Mouse (Mus musculus) gastrocnemius, postnatal 36 days (tissue): ENCODE measurements around the gene Lrmda. TPM values are rescaled to one million over a fixed set of nuclear protein-coding genes. Genes with fewer than 3 reads are reported as not detected.

ENCODE experiments used
- DNase-seq, 2 experiments: peaks; one replicate each; pipeline ENCODE4 v3.0.0; 2022
- intact Hi-C: fragments of 180-260 bp; cut with DNase I; formaldehyde crosslinking; loops from one replicate; pipeline ENCODE4 v1.15.1; 2025
- total RNA-seq, 2 experiments: library from RNA; stranded (reverse); gene quantifications; 2 replicates each; pipeline ENCODE4 v1.2.3; 2021

Lrmda gene
- total RNA-seq, 2 experiments from 2014 or later, result 1.7 to 2.8 TPM

- DNase-seq, result no peak
Observed at GRCm38 (mm10) chr14:22144014-22144413, 124.5 kb downstream of the Lrmda start.

GRCm38 (mm10) chr14:22145863-22146262 is 126.4 kb downstream of the Lrmda start:
- intact Hi-C loops, result no loop called here
- DNase-seq, result no peak

More at GRCm38 (mm10) chr14:22144014-22144413, 124.5 kb downstream of the Lrmda start:
- intact Hi-C loops, result no loop called here

GRCm38 (mm10) chr14:22146508-22147044 is 127.1 kb downstream of the Lrmda start:
- intact Hi-C loops, result no loop called here
- DNase-seq, result no peak

DNA sequence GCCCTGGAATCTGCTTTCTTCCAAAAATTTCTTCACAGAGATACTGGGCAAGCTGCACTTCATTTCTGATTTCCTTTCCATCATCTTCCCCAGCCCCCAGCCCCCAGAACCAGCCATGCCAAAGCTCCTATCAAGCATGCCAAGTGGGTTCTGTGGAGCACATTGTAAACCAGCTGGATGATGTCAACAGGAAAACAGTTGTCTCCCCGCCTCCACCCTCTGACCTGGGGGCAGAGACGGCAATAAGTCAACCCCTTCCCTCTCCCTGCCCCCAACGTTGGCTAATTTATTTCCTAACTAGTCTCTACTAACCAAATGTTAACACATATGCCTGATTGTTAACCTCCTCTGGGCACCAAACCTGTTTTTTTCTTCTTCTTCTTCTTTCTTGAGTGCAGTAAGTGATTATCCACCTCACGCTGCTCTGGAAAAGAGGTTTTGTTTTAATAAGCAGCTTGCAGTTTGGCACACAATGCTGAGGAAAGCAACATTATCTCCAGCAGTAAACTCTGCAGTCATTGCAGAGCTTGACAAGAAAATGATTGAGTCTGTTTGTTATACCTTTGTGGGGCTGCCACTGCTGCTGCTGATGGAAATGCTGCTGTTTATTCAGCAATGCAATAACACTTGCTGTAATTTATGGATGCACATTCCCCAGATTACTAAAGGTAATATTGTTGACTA is 128.0 kb downstream of the Lrmda start:
- intact Hi-C loops, result no loop called here
- no peak for DNase-seq

DNA sequence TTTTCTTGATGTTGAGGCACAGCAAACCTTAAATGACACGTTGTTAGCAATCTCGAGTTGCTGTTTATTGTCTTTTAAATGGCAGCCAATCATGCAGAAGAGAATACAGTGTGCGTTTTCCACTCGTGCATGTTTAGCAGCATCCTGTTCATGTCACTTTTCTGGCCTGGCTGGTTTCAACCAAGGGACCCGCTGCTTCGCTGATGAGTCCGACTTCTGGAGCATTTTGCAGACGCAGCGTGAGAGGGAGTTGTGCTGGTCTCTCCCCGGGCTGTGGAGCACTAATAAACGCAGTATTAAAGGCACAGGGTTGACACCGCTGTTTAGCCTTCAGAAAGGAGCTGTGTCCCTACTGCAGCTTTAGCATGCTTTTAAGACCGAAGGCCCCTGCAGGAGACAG is 133.2 kb downstream of the Lrmda start:
- intact Hi-C loops, result no loop called here
- DNase-seq, result no peak

DNA sequence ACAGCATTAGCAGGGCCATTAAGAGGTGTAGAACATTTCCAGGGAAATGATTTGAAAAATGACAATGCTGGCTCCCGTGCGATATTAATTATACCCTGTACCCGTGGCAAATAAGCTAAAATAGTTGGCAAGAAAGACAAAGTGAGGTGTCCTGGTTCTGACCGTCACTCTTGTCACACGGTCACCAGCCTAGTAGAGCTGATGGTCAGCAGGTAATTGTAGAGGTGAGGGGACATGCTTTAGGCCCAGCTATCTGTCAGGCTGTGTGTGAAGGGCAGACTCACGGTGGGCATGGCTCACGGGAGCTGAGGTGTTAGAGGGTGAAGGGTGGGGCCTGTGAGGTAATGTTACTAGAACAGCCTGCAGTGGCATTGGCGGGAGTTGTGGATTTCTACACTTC is 134.6 kb downstream of the Lrmda start:
- intact Hi-C loops, result no loop called here
- DNase-seq, result no peak

DNA sequence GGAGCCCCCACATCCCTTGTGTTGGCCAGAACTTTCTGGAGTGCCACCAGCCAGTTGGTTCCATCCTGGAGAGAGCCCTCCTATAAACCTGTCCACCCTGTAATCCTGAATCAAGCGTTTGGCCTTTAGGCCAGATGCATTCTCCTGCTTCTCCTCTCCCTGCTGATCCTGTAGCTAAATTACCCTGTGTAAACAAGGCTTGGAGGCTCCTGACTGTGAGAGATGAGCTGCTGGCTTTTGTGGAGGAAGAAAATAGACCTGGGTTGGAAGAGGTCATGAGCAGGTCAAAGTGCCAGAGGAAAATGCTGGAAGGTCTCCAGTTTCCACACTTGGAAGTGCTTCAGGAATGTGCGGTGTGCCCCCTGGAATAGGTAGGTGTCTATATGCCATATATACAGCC is 135.5 kb downstream of the Lrmda start:
- intact Hi-C loops, result no loop called here

DNA sequence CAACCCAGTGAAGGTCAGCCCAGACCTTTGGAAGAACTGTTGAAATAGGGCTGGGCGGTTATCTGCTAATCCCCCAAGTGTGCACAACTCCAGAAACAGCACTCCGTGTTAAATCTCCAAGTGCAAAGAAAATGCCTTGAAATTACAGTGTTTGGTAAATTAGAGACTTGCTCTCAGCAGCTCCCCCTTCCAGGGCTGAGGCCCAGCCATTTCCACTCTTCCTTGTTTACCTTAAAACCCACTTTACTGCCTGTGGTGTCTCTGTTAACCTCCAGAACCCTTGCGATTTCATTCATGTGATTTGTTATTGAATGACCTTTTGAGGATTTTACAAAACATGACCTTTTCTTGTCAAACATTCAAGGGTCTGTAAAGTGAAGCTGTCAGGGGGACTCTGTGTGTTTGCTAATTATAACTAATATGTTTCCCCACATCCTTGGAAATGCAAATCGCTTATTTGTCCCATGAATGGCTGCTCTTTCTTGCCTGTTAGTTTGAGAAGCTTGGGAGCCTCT is 136.1 kb downstream of the Lrmda start:
- DNase-seq, result no peak
- intact Hi-C loops, result no loop called here

More for the DNA sequence above, 135.5 kb downstream of the Lrmda start:
- DNase-seq, result no peak

- no peak for DNase-seq
- intact Hi-C loops, result no loop called here
Observed at GRCm38 (mm10) chr14:22156991-22157390, 137.5 kb downstream of the Lrmda start.

- intact Hi-C loops, result no loop called here
- DNase-seq, result no peak
Observed at GRCm38 (mm10) chr14:22161416-22161815, 141.9 kb downstream of the Lrmda start.

- DNase-seq, result no peak
- intact Hi-C loops, result no loop called here
Observed at GRCm38 (mm10) chr14:22167285-22167684, 147.8 kb downstream of the Lrmda start.

GRCm38 (mm10) chr14:22168077-22168794 is 148.7 kb downstream of the Lrmda start:
- intact Hi-C loops, result no loop called here
- DNase-seq, result no peak

- DNase-seq, result no peak
- intact Hi-C loops, result no loop called here
Observed at GRCm38 (mm10) chr14:22168795-22169568, 149.5 kb downstream of the Lrmda start.

- no peak for DNase-seq
- intact Hi-C loops, result no loop called here
Observed at GRCm38 (mm10) chr14:22174757-22175156, 155.2 kb downstream of the Lrmda start.

- no peak for DNase-seq
- intact Hi-C loops, result no loop called here
Observed at GRCm38 (mm10) chr14:22179761-22180160, 160.2 kb downstream of the Lrmda start.

- intact Hi-C loops, result no loop called here
- no peak for DNase-seq
Observed at GRCm38 (mm10) chr14:22181508-22181907, 162.0 kb downstream of the Lrmda start.

GRCm38 (mm10) chr14:22183195-22183594 is 163.7 kb downstream of the Lrmda start:
- intact Hi-C loops, result no loop called here
- no peak for DNase-seq

DNA sequence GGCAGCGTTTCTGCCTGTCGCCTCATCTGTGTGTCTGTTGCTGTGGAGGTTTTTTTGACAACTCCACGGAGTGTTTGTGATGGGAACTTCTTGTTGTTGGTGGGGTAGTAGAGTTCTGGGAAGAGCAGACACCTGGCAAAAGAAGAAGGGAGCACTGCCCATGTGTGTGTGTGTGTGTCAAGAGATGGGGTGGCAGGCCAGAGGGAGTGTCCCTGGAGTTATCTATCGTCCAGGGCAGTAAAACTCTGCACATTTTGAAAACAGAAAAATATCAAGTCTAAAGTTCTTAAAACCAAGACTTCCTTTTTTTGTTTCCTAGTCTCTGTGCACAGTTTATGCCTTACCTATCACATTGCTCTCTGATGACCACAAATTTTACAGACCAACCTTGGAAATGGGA is 165.9 kb downstream of the Lrmda start:
- intact Hi-C loops, result no loop called here

DNA sequence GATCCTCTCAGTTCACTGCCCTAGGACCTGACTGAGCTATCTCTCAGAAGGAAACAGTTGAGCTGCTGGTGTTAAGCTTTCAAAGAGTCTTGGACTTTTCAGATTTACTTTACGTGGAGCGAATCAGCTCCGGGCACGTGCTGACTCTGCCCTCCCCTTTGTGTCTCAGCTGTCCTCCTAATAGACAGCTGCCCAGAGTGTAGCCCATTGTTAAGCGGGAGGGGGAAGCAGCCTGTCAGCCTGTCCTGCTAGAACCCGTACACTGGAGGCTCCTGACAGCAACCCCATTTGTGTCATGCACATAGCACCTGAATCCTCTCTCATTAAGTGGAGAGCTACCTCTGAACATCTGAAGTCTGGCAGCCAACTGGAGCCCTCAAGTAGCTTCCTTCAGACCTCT is 170.6 kb downstream of the Lrmda start:
- intact Hi-C loops, result no loop called here
- no peak for DNase-seq

More for the DNA sequence above, 165.9 kb downstream of the Lrmda start:
- no peak for DNase-seq

- intact Hi-C loops, result no loop called here
- no peak for DNase-seq
Observed at GRCm38 (mm10) chr14:22192185-22192584, 172.7 kb downstream of the Lrmda start.

DNA sequence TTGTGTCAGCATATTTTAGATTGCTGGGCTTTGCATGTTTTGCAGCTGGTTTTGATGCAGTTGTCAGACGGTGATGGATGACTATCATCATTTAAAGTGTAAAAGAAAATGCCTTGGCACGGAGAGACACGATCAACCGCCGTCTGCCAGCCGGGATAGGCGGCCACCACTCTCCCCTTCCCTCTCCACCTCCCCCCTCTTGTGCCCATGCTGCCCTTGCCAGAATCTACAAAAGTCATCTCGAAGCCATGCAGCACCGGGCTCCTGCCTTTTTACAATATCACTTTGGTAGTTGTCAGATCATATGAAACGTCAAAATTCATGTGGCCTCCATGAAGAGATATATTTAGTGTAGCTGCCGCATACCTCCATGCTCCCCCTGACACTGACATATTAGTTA is 178.5 kb downstream of the Lrmda start:
- intact Hi-C loops, result no loop called here
- DNase-seq, result no peak
